Mouse (Mus musculus) E14TG2a.4 (cell line): ENCODE results near the gene Mybbp1a.
"Not testable (repeated sequence)": the region's sequence is repeated elsewhere in the genome, so short reads cannot be mapped to it uniquely, and the experiment has no call there.

ENCODE experiments used
- H3K27me3 ChIP-seq: 2 replicates; pipeline ENCODE4 v1.6.1; 2014; ENCODE audit warnings: low read length, control low read depth; ENCODE audit not compliant: insufficient read depth
- H3K36me3 ChIP-seq: 2 replicates; pipeline ENCODE4 v1.6.1; 2014; ENCODE audit warnings: low read length, control low read depth; ENCODE audit not compliant: insufficient read depth
- H3K4me1 ChIP-seq: replicated peaks from 2 replicates; pipeline ENCODE4 v1.6.1; 2014; ENCODE audit warnings: low read depth, low read length, control low read depth
- H3K4me3 ChIP-seq: replicated peaks from 2 replicates; pipeline ENCODE4 v1.5.1; 2014; ENCODE audit warnings: mild to moderate bottlenecking, low read length
- H3K9me3 ChIP-seq: 2 replicates; pipeline ENCODE4 v1.6.1; 2014; ENCODE audit warnings: low read length, control low read depth
- CTCF ChIP-seq: conservative IDR thresholded peaks from 2 replicates; pipeline ENCODE4 v1.5.1; 2014; ENCODE audit warnings: low read length
- NANOG ChIP-seq: IDR thresholded peaks from 2 replicates; pipeline ENCODE4 v1.6.1; 2014; ENCODE audit warnings: borderline replicate concordance, low read length, mixed read lengths
- POU5F1 ChIP-seq: IDR thresholded peaks from 2 replicates; pipeline ENCODE4 v1.6.1; 2014; ENCODE audit warnings: low read length, borderline replicate concordance

Gene Mybbp1a

GRCm38 (mm10) chr11:72434963-72435693, 6.0 kb upstream of the Mybbp1a start, which contains the start of gene Ggt6:
TSS of gene Ggt6 (plus strand) at chr11:72435526.
- TF ChIP-seq CTCF = no peak
- TF ChIP-seq NANOG = no peak
- TF ChIP-seq POU5F1 = no peak
- Histone ChIP-seq H3K4me1 (peaks cover 38% of the 10 kb centered on the region), H3K9me3 (no peaks in the 10 kb centered on the region), H3K4me3 (peak within 1 kb of the TSS; percentile 29; the same call in 1 of the 2 replicates), H3K36me3 (no peaks in the 10 kb centered on the region), H3K27me3 (no peaks in the 10 kb centered on the region)

GRCm38 (mm10) chr11:72435694-72436045, 5.5 kb upstream of the Mybbp1a start:
- H3K36me3 ChIP-seq = no peaks in the 10 kb centered on the region
- peak overlapping the region; percentile 29; the same call in 1 of the 2 replicates for H3K4me3 ChIP-seq
- TF ChIP-seq POU5F1 = no peak
- TF ChIP-seq CTCF = no peak
- TF ChIP-seq NANOG = no peak
- no peaks in the 10 kb centered on the region for H3K9me3 ChIP-seq
- H3K4me1 ChIP-seq = peaks cover 38% of the 10 kb centered on the region
- H3K27me3 ChIP-seq = no peaks in the 10 kb centered on the region

GRCm38 (mm10) chr11:72436271-72436670, 4.9 kb upstream of the Mybbp1a start:
- Histone ChIP-seq H3K36me3 (no peaks in the 10 kb centered on the region), H3K4me1 (peaks cover 38% of the 10 kb centered on the region), H3K4me3 (0 out of 2 replicates have a peak overlapping the region, but pooled peaks have one; percentile 26), H3K9me3 (no peaks in the 10 kb centered on the region), H3K27me3 (no peaks in the 10 kb centered on the region)
- no peak for TF ChIP-seq NANOG
- no peak for TF ChIP-seq POU5F1
- TF ChIP-seq CTCF = no peak

- Histone ChIP-seq H3K27me3 (no peaks in the 10 kb centered on the region), H3K9me3 (no peaks in the 10 kb centered on the region), H3K36me3 (peaks cover 4% of the 10 kb centered on the region), H3K4me3 (0 out of 2 replicates have a peak overlapping the region, but pooled peaks have one; percentile 26), H3K4me1 (peaks cover 39% of the 10 kb centered on the region)
- TF ChIP-seq POU5F1 (no peak), CTCF (no peak), NANOG (no peak)
Observed at GRCm38 (mm10) chr11:72436756-72437650, 4.2 kb upstream of the Mybbp1a start.

GRCm38 (mm10) chr11:72438411-72438810, 2.7 kb upstream of the Mybbp1a start:
- Histone ChIP-seq H3K36me3 (peaks cover 18% of the 10 kb centered on the region), H3K9me3 (no peaks in the 10 kb centered on the region), H3K4me1 (peaks cover 53% of the 10 kb centered on the region), H3K4me3 (no peak overlapping the region), H3K27me3 (no peaks in the 10 kb centered on the region)
- TF ChIP-seq POU5F1 (no peak), CTCF (no peak), NANOG (no peak)

GRCm38 (mm10) chr11:72440597-72440964, 574 bp upstream of the Mybbp1a start:
- H3K4me3 ChIP-seq = peak overlapping the region; percentile 100
- not testable (repeated sequence) for H3K27me3 ChIP-seq

GRCm38 (mm10) chr11:72446311-72447105, 5.4 kb downstream of the Mybbp1a start:
- peaks cover 99% of the 10 kb centered on the region for H3K36me3 ChIP-seq
- H3K4me1 ChIP-seq = peaks cover 95% of the 10 kb centered on the region
- no peaks in the 10 kb centered on the region for H3K27me3 ChIP-seq
- TF ChIP-seq POU5F1 = no peak
- TF ChIP-seq NANOG = no peak
- peak; percentile 77 for TF ChIP-seq CTCF
- H3K9me3 ChIP-seq = no peaks in the 10 kb centered on the region
- H3K4me3 ChIP-seq = no peak overlapping the region

More at GRCm38 (mm10) chr11:72440597-72440964, 574 bp upstream of the Mybbp1a start:
- Histone ChIP-seq H3K36me3 (peaks cover 40% of the 10 kb centered on the region), H3K4me1 (peaks cover 62% of the 10 kb centered on the region)
- H3K9me3 ChIP-seq = not testable (repeated sequence)

GRCm38 (mm10) chr11:72447475-72447874, 6.3 kb downstream of the Mybbp1a start:
- H3K4me3 ChIP-seq = no peak overlapping the region
- no peaks in the 10 kb centered on the region for H3K27me3 ChIP-seq
- no peaks in the 10 kb centered on the region for H3K9me3 ChIP-seq
- peaks cover 99% of the 10 kb centered on the region for H3K4me1 ChIP-seq
- H3K36me3 ChIP-seq = peaks cover 100% of the 10 kb centered on the region
- no peak for TF ChIP-seq POU5F1
- peak; percentile 18; the same call in 1 of the 2 replicates for TF ChIP-seq CTCF
